Mouse (Mus musculus) midbrain, embryonic 15.5 days (tissue): ENCODE results near the gene Ube2s. TPM values are rescaled to one million over a fixed set of nuclear protein-coding genes. Genes with fewer than 3 reads are reported as not detected.
"Not testable (repeated sequence)": the region's sequence is repeated elsewhere in the genome, so short reads cannot be mapped to it uniquely, and the experiment has no call there.

Experiments
- ATAC-seq: fragments of 200-750 bp; cut with Nextera tagmentation; replicated peaks from 2 replicates; pipeline ENCODE4 v1.8.0; 2017; ENCODE audit warnings: moderate TSS enrichment
- H3K27ac ChIP-seq: fragments of 300-500 bp; sonication (generic); 2 replicates; pipeline ENCODE4 v1.5.1; 2015; ENCODE audit warnings: mild to moderate bottlenecking, inconsistent platforms
- H3K27me3 ChIP-seq: fragments of 300-500 bp; sonication (generic); replicated peaks from 2 replicates; pipeline ENCODE4 v1.6.1; 2015; ENCODE audit warnings: inconsistent platforms
- H3K36me3 ChIP-seq: fragments of 300-500 bp; sonication (generic); replicated peaks from 2 replicates; pipeline ENCODE4 v1.6.1; 2015; ENCODE audit warnings: inconsistent platforms
- H3K4me1 ChIP-seq: fragments of 300-500 bp; sonication (generic); 2 replicates; pipeline ENCODE4 v1.6.1; 2015; ENCODE audit warnings: inconsistent platforms
- H3K4me2 ChIP-seq: fragments of 300-500 bp; sonication (generic); 2 replicates; pipeline ENCODE4 v1.6.1; 2015; ENCODE audit warnings: inconsistent platforms, mild to moderate bottlenecking, moderate library complexity
- H3K4me3 ChIP-seq: fragments of 300-500 bp; sonication (generic); 2 replicates; pipeline ENCODE4 v1.5.1; 2015; ENCODE audit warnings: mild to moderate bottlenecking, inconsistent platforms
- H3K9ac ChIP-seq: fragments of 300-500 bp; sonication (generic); 2 replicates; pipeline ENCODE4 v1.6.1; 2015; ENCODE audit warnings: mild to moderate bottlenecking, inconsistent platforms
- H3K9me3 ChIP-seq: fragments of 300-500 bp; sonication (generic); 2 replicates; pipeline ENCODE4 v1.6.1; 2016; ENCODE audit warnings: inconsistent platforms
- whole genome bisulfite sequencing: fragments of 180-500 bp; shearing (Covaris S2); methylation state at CpG from one replicate; pipeline ENCODE4 v1.1.7; 2015; ENCODE audit warnings: mixed read lengths; 5-methylcytosine and 5-hydroxymethylcytosine counted together
- polyA plus RNA-seq: library from polyadenylated mRNA; unstranded; fragments of >200 nt; fragmentation: Nextera tagmentation; extraction: Ambion mirVana; gene quantifications from 2 replicates; pipeline ENCODE4 v1.2.1, GENCODE M21; 2015

The Ube2s gene
- polyA plus RNA-seq = 265 and 288 TPM in 2 replicates

GRCm38 (mm10) chr7:4812303-4813104, at the start of gene Ube2s:
TSS of gene Ube2s (minus strand) at chr7:4812590.
- Histone ChIP-seq H3K4me2 (peak within 1 kb of the TSS; percentile 63), H3K9me3 (no peaks in the 10 kb centered on the region), H3K36me3 (peaks cover 16% of the 10 kb centered on the region; the same call in 1 of the 2 replicates), H3K4me1 (peaks cover 34% of the 10 kb centered on the region), H3K9ac (peak within 1 kb of the TSS; percentile 89), H3K27ac (peak within 1 kb of the TSS; percentile 96), H3K27me3 (no peaks in the 10 kb centered on the region), H3K4me3 (peak within 1 kb of the TSS; percentile 90)
- under 1% methylated on average over 62 of the region's 62 CpGs for WGBS
- ATAC-seq = peak; percentile 99

DNA sequence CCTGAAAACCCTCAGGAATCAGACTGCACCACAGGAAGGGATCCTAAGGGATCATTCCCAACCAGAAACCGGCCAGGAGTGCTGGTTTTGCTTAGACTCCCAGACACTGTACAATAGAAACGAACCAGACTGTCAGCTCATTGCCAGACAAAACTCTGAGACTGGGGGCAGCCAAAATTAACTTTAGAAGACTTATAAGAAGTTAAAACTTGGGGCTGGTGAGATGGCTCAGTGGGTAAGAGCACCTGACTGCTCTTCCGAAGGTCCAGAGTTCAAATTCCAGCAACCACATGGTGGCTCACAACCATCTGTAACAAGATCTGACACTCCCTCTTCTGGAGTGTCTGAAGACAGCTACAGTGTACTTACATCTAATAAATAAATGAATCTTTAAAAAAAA, 48.5 kb upstream of the Ube2s start:
- H3K4me3 ChIP-seq, H3K36me3 ChIP-seq, H3K4me2 ChIP-seq, H3K27ac ChIP-seq, H3K4me1 ChIP-seq, H3K9ac ChIP-seq, ATAC-seq, H3K27me3 ChIP-seq, H3K9me3 ChIP-seq: not testable (repeated sequence)
- WGBS = 71% methylated on average over 3 of the region's 3 CpGs

- H3K9me3 ChIP-seq = no peaks in the 10 kb centered on the region
- no peak overlapping the region for H3K9ac ChIP-seq
- WGBS = 86% methylated on average over 12 of the region's 12 CpGs
- H3K4me3 ChIP-seq = no peak overlapping the region
- no peaks in the 10 kb centered on the region for H3K4me1 ChIP-seq
- H3K4me2 ChIP-seq = no peak overlapping the region
- no peak overlapping the region for H3K27ac ChIP-seq
- H3K36me3 ChIP-seq = no peaks in the 10 kb centered on the region
- no peak for ATAC-seq
- no peaks in the 10 kb centered on the region for H3K27me3 ChIP-seq
Observed at GRCm38 (mm10) chr7:4859418-4859978, 47.1 kb upstream of the Ube2s start.

- H3K27me3 ChIP-seq = no peaks in the 10 kb centered on the region
- no peak overlapping the region for H3K9ac ChIP-seq
- no peak overlapping the region for H3K4me3 ChIP-seq
- H3K9me3 ChIP-seq = no peaks in the 10 kb centered on the region
- WGBS = 68% methylated on average over 7 of the region's 7 CpGs
- no peak overlapping the region for H3K4me2 ChIP-seq
- no peaks in the 10 kb centered on the region for H3K4me1 ChIP-seq
- no peak for ATAC-seq
- H3K36me3 ChIP-seq = no peaks in the 10 kb centered on the region
- H3K27ac ChIP-seq = no peak overlapping the region
Observed at GRCm38 (mm10) chr7:4857321-4857720, 44.9 kb upstream of the Ube2s start.

DNA sequence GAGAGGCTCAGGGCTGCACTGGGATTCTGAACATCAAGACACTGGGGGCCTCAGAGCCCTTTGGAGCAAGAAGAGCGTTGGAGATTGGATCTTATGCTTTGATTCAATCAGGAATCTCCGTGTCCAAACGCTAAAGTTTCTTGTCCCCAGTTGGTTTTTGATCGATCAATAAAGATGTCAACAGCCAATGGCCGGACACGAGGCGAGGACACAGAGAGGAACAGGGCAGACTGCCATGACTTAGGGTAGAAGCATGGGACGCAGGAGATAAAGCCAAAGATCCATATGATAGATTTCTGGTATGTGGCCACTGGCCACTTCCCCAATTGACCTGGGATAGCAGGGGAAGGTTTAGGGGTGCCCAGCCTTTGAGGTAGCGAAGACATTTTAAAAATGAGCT, 44.1 kb upstream of the Ube2s start:
- no peak overlapping the region for H3K4me2 ChIP-seq
- no peaks in the 10 kb centered on the region for H3K36me3 ChIP-seq
- ATAC-seq = no peak
- H3K27ac ChIP-seq = no peak overlapping the region
- H3K9me3 ChIP-seq = no peaks in the 10 kb centered on the region
- H3K27me3 ChIP-seq = no peaks in the 10 kb centered on the region
- no peak overlapping the region for H3K4me3 ChIP-seq
- H3K9ac ChIP-seq = no peak overlapping the region
- no peaks in the 10 kb centered on the region for H3K4me1 ChIP-seq
- 87% methylated on average over 9 of the region's 9 CpGs for WGBS

- H3K4me2 ChIP-seq = no peak overlapping the region
- H3K9ac ChIP-seq = no peak overlapping the region
- H3K4me3 ChIP-seq = no peak overlapping the region
- no peak for ATAC-seq
- no peaks in the 10 kb centered on the region for H3K9me3 ChIP-seq
- WGBS = 81% methylated on average over 3 of the region's 3 CpGs
- no peaks in the 10 kb centered on the region for H3K4me1 ChIP-seq
- H3K36me3 ChIP-seq = no peaks in the 10 kb centered on the region
- no peak overlapping the region for H3K27ac ChIP-seq
- no peaks in the 10 kb centered on the region for H3K27me3 ChIP-seq
Observed at GRCm38 (mm10) chr7:4853613-4854012, 41.2 kb upstream of the Ube2s start.

DNA sequence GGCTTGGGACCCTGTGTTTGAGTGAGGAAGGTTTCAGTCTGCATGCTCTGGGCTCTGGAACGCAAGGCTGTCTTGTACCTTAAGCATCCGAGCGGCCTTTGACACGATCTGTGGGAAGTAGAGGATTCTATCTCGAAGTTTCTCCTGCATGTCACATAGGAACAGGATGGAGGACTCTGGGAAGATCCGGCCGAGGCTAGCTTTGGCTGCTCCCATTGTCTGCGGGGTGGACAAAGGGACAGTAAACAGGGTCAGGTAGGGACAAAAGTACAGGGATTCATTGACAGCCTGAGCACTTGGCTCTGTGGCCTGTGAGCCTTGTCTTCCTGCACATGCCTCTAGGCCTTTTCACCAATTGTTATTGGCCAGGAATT, 38.9 kb upstream of the Ube2s start:
- H3K9ac ChIP-seq = no peak overlapping the region
- H3K36me3 ChIP-seq = no peaks in the 10 kb centered on the region
- H3K27me3 ChIP-seq = no peaks in the 10 kb centered on the region
- no peak overlapping the region for H3K27ac ChIP-seq
- no peak overlapping the region for H3K4me3 ChIP-seq
- no peak overlapping the region for H3K4me2 ChIP-seq
- no peak for ATAC-seq
- 71% methylated on average over 8 of the region's 8 CpGs for WGBS
- H3K4me1 ChIP-seq = no peaks in the 10 kb centered on the region
- H3K9me3 ChIP-seq = no peaks in the 10 kb centered on the region

- Histone ChIP-seq H3K27ac (no peak overlapping the region), H3K9ac (no peak overlapping the region), H3K4me2 (no peak overlapping the region), H3K4me3 (no peak overlapping the region), H3K4me1 (no peaks in the 10 kb centered on the region), H3K27me3 (no peaks in the 10 kb centered on the region), H3K36me3 (no peaks in the 10 kb centered on the region), H3K9me3 (no peaks in the 10 kb centered on the region)
- no peak for ATAC-seq
- WGBS = 77% methylated on average over 11 of the region's 11 CpGs
Observed at GRCm38 (mm10) chr7:4850621-4851314, 38.4 kb upstream of the Ube2s start.

DNA sequence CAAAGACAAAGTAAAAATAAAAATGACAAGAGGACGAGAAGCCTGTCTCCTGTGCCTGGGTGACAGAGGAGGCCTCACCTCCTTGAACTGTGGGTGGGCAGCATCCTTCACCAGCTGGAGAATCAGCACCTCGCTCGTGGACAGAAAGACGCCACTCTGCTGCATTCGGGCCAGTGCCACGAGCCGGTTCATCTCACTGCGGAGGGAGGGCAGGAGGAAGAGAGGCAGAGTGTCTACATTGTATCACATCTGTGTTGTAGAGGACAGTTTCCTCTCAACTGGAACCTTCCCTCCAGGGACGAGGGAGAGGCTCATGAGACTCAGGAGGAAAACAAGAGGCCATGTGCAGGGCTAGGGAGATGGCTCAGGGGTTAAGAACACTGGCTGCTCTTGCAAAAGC, 37.0 kb upstream of the Ube2s start:
- ATAC-seq = no peak
- Histone ChIP-seq H3K4me3 (no peak overlapping the region), H3K36me3 (no peaks in the 10 kb centered on the region), H3K4me2 (no peak overlapping the region), H3K27me3 (no peaks in the 10 kb centered on the region), H3K9ac (no peak overlapping the region), H3K9me3 (no peaks in the 10 kb centered on the region), H3K27ac (no peak overlapping the region), H3K4me1 (no peaks in the 10 kb centered on the region; the same call in 1 of the 2 replicates)
- 54% methylated on average over 9 of the region's 9 CpGs for WGBS

- peak overlapping the region; percentile 76 for H3K9ac ChIP-seq
- H3K9me3 ChIP-seq = no peaks in the 10 kb centered on the region
- H3K36me3 ChIP-seq = no peaks in the 10 kb centered on the region
- peak overlapping the region; percentile 85 for H3K4me2 ChIP-seq
- peaks cover 29% of the 10 kb centered on the region for H3K4me1 ChIP-seq
- ATAC-seq = peak; percentile 86
- no peaks in the 10 kb centered on the region for H3K27me3 ChIP-seq
- peak overlapping the region; percentile 81 for H3K4me3 ChIP-seq
- under 1% methylated on average over 13 of the region's 13 CpGs for WGBS
- peak overlapping the region; percentile 90 for H3K27ac ChIP-seq
Observed at GRCm38 (mm10) chr7:4844917-4845309, 32.5 kb upstream of the Ube2s start.

- Histone ChIP-seq H3K36me3 (no peaks in the 10 kb centered on the region), H3K4me2 (peak within 1 kb of the TSS; percentile 85), H3K4me3 (peak within 1 kb of the TSS; percentile 81), H3K4me1 (peaks cover 29% of the 10 kb centered on the region), H3K27ac (peak within 1 kb of the TSS; percentile 90), H3K27me3 (no peaks in the 10 kb centered on the region), H3K9ac (peak within 1 kb of the TSS; percentile 76), H3K9me3 (no peaks in the 10 kb centered on the region)
- 1% methylated on average over 40 of the region's 41 CpGs for WGBS
- ATAC-seq = peak; percentile 81
Observed at GRCm38 (mm10) chr7:4844245-4844916, 32.0 kb upstream of the Ube2s start, which contains the start of gene Shisa7. TSS of gene Shisa7 (minus strand) at chr7:4844696.

DNA sequence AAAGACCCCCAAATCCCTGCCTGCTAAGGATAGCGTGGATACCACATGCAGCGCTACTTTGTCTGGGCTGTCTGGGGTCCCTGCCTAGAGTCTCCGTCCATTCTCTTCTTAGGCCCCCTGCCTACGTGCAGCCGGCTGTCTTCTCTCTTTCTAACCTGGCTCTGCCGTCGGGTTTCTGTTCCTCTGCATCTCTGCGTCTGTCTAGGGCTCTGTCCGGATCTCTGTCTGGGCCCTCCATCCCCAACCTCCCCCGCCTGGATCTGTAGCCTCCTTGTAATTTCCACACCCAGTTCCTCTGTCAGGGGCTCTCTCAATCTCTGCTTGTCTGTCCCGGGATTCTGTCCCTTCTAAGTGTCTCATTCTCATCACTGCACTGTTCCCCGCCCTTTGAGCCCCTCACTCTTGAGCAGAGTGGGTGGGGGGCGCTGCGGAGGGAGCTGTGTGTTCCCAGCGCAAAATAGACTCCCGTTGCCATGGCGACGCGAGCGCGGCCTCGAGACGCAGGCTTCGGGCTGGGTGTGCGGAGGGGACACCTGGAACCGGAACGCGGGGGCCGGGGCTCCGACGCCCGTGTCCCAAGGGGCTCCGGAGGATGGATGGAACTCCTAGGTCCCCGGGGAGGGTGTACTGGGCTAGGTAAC, 31.3 kb upstream of the Ube2s start:
- H3K27me3 ChIP-seq = no peaks in the 10 kb centered on the region
- peak overlapping the region; percentile 81 for H3K4me3 ChIP-seq
- ATAC-seq = peak; percentile 55
- H3K9ac ChIP-seq = peak overlapping the region; percentile 76
- H3K9me3 ChIP-seq = no peaks in the 10 kb centered on the region
- no peaks in the 10 kb centered on the region for H3K36me3 ChIP-seq
- H3K4me2 ChIP-seq = peak overlapping the region; percentile 85
- under 1% methylated on average over 34 of the region's 34 CpGs for WGBS
- peak overlapping the region; percentile 90 for H3K27ac ChIP-seq
- H3K4me1 ChIP-seq = peaks cover 29% of the 10 kb centered on the region
